Mouse (Mus musculus) adrenal gland, postnatal 4 days (tissue): ENCODE measurements around the gene Procr. TPM values are rescaled to one million over a fixed set of nuclear protein-coding genes. Genes with fewer than 3 reads are reported as not detected.
"Not testable (repeated sequence)": the region's sequence is repeated elsewhere in the genome, so short reads cannot be mapped to it uniquely, and the experiment has no call there.

Experiments
- DNase-seq, 2 experiments: peaks; one replicate each; pipeline ENCODE4 v3.0.0; 2021 to 2022; ENCODE audit warnings: low spot score in 2 of 2, mixed read lengths in 2 of 2
- long read RNA-seq, 2 experiments: library from polyadenylated mRNA; stranded (forward); transcript quantifications; one replicate each; pipeline ENCODE4 v2.0.0; 2021
- total RNA-seq, 2 experiments: library from RNA; stranded (reverse); gene quantifications; 2 replicates each; pipeline ENCODE4 v1.2.3; 2021

Procr gene
- 10 to 100 TPM; 30.2 to 32.7 TPM for total RNA-seq
- long read RNA-seq, experiment 1, transcript Procr-201 (4 exons, 1,597 nt): major isoform, 13 of 52 reads
- long read RNA-seq, experiment 1, partial matches to known transcripts: 3 of 52 reads
- long read RNA-seq, experiment 1, other reads (novel, unspliced or antisense): 34 of 52 reads
- long read RNA-seq, experiment 2, transcript Procr-201 (4 exons, 1,597 nt): major isoform, 33 of 59 reads
- long read RNA-seq, experiment 2, partial matches to known transcripts: 14 of 59 reads
- long read RNA-seq, experiment 2, other reads (novel, unspliced or antisense): 10 of 59 reads

DNA sequence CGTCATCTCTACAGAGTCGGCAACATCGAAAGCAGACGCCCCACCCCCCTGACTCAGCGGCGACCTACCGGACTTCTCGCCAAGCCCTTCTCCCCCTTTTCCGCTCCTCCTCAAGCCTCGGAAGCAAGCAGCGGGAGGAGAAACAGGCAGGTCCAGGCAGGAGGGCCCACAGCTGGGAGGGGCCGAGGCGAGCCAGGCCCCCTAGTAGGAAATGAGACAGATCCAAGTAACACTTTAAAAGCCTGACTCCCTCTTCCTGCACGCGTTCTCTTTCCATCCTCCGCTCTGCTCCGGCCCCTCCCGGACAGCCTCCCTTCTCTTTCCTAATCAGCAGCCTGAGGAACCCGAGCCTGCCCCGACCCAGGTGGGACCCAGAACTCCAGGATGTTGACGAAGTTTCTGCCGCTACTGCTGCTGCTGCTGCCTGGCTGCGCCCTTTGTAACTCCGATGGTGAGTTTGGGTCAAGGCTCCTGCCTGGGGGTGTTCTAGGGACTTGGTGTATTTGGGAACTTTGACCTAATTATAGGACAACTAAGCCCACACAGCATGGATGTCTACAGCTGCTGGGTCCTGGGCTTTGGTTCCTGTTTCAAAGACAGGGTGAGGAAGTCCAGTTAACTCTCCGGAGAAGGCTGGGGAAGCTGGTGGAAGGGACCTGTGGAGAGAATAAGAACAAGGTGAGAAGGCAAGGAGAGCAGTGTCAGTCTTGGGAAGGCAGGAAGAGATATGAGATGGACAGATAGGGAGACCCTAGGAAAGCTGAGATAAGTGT is at the start of gene Procr:
Gene Procr (plus strand): TSS at position 104 of the 773 bp plus-strand sequence.
- no peak for DNase-seq

DNA sequence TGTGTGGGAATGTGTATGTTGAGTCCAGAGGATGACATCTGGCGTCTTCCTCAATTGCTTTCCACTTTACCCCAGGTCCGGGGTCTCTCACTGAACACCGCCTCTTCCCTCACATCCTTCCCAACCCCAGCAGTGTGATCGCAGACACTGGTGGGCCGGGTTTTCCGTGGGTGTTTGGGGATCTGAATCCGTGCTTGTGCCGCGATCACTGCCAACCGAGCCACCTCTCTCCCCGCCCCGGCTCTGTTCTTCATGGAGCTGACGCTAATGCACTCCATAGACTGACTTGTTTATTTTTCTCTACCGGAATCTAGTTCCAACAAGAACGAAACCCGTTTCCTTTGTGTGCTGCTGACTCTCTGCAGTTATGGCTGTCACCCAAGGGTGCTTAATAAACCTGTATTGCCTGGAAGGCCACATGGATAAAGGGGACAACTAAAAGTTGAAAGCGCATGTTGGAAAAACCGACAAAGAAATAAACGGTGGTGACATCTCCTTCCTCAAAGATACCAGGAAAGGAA is 49.5 kb upstream of the Procr start:
- no peak for DNase-seq

DNA sequence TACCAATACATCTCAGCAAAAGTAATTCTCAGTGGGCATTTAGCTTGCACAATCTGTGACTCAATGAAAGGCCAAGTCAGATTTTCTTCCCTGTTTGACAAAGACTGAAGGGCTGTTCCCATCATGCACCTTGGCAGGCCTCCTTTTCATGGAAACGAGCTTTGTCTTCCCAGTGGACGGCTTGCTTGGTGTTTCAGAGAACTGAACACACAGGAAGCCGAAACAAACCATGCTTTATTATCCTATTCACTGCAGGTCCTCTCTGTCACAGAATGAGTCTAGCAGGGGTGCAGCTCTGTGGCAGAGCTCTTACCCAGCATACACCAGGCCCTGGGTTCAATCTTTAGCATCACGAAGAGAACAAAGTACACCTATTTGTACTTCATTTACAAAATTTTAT is 47.3 kb upstream of the Procr start:
- DNase-seq: no peak

DNA sequence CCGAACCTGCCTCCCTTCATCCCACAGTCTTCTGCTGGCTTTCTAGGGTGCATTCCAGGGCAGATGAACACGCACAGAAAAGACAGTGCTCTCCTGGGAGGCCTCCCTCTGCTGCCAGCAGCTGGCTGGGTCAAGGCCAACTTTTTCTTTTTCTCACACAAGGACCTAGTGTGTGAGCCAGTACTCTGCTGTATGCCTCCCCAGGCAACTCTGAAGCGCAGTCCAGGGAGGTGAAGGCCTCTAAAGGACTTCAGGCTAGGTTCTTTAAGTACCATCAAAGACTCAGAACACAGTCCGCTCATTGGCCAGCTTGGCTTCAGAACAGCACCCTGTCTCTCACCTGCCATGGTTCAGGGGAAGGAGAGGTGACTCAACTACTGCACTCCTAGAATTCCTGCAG is 43.7 kb upstream of the Procr start:
- DNase-seq: peak in 1 of 2 experiments; percentile 35

DNA sequence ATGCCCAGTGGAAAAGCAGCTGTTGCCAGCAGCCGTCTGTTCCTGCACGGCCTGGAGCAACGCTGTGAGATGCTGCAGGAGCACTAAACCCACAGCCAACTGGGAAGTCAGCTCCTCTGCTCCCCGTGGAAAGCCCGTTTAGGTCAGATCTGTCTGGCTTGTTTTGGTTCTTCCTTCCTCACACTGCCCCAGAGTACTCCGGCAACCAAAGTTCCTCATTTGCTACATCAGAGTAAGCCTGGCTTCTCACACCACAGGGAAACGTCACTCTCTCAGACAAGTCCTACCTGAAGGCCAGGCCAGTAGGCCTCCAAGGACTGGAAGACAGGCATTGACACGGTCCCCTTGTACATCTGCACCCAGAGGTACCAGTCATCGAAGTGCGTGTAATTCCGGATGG is 40.4 kb upstream of the Procr start:
- no peak for DNase-seq

DNA sequence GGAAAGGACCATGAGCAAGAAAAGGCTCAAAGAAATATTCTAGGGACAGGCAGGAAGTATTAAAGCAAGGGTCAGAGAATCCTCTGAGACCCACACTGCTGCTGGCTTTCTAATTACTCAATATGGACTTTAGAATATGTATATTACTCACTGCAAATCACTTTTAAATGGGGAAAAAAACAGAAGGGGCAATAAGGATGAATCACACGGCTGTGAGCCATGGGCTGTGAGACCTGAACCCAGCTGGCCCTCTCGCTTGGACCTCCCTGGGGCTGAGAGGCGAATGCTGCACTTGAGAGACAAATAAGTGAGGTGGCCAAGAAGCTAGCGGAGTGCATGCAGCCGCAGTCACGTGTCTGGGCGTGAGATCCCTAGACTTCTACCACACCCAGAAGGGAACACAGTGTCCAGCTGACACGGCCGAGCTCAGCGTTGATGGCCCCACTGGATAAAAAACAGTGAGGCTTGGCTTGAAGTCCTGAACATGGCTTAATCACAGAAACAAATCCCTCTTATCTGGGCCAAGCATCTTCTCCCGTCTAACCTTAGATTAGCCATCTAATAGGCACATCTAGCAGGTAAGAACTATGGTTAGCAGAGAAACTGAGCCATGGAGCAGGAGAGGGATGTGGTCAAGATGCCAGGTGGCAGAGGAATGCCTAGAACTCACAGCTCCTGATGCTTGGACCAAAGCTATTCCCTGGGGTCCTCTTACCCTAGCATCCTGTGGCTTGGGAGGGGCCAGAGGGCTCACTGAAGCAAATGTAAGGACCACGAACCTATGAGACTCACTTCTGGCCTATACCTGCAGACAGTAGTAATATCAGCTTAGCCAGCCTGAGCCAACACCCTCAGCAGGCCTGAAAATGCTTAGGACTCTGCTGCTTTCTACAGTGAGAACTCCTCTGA is 33.6 kb upstream of the Procr start:
- DNase-seq: no peak

DNA sequence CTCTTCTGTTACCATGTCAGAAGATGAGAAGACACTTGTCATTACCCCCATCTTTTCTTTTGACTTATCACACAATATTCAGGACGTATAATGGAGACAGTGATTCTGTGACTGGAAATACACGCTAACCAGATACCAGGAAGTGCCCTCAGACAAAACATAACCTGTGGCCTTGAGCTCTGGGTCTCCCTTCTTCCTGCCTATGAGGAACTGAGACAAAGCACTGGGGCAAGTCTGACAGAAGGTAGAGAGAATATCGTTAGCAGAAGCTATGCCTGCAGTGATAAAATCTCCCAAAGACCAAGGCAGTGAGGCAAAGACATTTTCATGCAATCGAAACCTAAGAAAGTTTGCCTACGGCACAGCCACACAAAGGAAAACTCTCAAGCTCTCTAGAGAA is 30.3 kb upstream of the Procr start:
- DNase-seq: no peak

DNA sequence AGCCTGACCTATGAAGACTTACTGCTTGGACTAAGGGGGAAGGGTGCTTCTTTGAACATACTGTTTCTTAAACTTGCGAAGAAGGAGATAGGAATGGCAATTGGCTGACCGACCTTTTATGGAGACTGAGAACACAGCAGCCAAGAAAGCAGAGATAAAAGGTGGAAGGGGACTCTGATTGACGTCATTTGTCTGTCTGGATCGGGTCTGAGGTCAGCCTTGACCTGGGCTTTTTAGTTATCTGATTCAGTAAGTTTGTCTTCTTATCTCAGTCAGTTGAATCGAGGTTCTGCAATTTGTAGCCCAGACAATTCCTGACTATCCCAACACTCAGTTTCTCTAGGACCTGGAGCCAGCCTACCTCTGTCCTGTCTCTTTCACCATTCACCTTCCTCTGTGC is 26.9 kb upstream of the Procr start:
- no peak for DNase-seq

DNA sequence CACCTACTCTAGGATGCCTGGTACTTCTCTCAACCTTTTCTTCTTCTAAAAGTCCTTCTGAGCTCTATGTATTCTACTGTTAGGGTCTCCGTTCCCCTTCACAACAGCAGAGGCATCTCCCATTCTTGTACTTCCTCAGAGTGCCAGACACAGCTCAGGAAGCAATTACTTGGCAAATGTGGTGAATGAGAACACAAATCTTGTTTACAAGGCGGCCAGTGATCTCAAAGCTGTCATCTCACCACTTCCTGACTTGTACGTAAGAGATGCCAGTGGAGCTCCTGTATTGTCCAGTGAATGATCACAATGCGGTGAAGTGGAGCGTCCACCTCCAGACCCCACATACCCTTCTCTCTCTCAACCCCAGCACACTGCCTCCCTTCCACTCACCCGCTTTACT is 26.4 kb upstream of the Procr start:
- DNase-seq: no peak

DNA sequence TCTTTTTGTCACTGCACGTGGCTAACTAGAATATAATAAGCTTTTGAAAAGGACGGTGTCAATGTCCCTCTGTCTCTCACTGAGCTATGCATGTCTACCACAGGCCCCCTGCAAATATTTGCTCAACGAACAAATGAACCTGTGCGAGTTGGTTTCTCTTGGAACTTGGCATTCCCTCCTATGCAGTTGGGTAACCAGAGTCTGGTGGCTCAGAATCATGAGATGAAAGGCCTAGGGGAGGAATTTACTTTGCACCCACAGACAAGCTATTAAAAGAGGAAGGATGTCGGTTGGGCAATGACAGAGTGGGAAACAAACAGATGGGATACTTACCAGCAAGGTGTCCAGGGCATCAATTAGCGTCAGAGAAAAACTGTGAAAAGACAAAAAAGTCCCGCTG is 24.6 kb upstream of the Procr start:
- no peak for DNase-seq

DNA sequence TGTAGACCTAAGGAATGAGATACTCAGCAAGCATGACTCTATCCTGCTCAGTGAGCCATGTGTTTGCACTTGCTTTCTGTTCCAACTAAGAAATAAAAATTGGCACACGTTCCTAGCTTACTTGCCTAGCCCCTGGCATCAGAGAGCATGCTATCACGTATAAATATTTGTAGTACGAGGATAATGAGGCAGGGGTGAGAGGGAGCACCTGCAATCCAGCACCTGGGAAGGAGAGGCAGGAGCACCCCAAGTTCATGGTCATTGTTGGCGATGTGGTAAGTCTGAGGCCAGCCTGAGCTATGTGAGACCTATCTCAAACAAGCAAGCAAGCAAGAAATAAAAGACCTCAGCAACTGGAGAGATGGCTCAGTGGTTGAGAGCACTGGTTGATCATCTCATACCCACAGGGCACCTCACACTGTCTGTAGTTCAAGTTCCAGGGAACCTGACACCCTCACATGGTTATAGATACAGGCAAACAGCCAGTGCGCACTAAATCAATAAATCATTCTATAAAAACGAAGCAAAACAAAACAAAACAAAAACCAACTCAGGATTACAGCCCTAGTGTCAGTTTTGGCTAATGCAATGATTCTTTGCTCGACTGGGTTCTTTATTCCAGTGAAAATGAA is 23.0 kb upstream of the Procr start:
- DNase-seq: no peak

DNA sequence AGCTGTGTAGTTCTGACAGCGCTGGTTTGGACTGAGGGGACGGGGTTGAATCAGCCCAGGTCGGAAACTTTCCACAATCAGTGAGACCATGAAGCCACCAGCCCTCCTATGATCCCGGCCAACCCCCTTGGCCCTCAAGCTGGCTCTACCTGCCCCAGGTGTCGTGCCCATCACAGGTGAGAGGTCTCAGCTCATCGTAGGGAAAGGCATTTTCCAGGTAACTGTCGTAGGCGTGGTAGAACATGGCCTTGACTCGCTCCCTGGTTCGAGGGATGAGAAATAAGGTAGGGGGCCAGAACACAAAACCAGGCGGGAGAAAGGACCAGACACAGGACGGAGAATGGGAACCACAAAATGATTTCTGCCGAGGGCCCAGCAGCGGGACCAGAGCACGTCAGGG is 22.2 kb upstream of the Procr start:
- DNase-seq: no peak

DNA sequence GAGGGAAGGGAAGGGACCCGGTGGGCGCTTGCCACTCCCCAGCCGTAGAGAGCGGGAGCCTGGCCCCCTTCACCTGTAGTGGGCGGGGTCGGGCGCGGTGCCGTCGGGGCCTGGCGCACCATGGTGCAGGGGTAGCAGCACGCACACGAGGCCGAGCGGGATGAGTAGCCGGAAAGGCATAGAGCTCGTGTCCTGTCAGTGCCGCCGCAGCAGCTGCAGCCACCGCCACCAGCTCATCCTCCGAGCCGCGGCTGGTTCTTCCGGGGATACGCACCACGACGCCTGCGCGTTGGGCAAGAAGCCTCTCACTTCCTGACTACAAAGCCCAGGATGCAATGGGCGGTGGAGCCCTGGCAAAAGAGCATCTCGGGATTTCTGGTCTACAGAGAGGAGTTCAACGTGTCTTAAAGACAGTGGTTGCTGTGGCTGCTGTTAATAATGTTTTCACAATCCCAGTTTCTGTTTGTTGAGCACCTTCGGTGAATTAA is 21.7 kb upstream of the Procr start, which contains the start of gene Edem2:
Gene Edem2 (minus strand): TSS at position 318 of the 488 bp plus-strand sequence.
- peak; percentile 68 to 80 for DNase-seq

DNA sequence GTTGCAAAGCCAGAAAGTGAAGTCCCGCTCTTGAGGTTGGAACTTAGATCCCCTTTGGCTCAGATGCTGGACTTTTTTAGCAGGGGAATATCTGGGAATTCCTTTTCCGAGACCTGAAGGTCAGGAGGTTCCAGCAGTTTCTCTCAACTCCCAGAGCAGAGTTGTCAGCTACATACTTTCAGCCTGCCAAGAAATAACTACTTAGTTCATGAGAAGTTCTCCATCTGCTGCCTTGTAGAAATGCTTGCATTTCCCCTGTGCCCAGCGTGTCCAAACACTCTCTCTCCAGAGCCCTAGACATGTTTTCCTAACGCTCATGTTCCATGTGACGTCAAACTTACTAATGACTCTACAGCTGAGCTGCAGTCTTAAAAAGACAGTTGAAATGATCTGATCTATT is 15.8 kb upstream of the Procr start:
- DNase-seq: no peak

DNA sequence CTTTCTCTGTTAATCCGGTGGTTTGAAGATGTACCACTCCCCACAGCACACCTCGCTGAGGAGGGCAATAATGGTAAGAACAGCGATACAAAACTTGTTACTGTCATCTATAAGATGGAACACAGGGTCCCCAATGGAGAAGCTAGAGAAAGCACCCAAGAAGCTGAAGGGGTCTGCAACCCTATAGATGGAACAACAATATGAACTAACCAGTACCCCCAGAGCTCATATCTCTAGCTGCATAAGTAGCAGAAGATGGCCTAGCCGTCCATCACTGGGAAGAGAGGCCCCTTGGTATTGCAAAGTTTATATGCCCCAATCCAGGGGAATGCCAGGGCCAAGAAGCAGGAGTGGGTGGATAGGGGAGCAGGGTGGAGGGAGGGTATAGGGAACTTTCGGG is 15.2 kb upstream of the Procr start, which contains the start of gene Gm17581:
Gene Gm17581 (minus strand): TSS at position 101 of the 400 bp plus-strand sequence.
- not testable (repeated sequence) for DNase-seq

DNA sequence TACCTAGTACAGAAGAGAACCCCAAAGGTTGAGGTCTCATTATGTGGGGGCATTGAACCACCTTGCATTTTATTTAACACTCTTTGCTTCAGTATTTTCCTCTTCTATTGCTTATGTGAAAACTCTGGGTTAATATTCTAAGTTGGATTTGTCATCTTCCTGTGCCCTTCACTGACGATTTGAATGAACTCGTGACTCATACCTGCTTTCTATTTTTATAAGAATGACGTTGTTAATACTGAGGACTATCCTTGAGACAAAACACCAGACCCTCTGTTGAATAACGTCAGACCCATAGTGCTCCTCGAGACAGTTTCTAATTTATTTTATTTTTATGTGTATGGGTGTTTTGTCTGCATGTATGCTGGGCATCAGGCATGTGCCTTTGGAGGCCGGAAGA is 14.0 kb upstream of the Procr start:
- DNase-seq: no peak

DNA sequence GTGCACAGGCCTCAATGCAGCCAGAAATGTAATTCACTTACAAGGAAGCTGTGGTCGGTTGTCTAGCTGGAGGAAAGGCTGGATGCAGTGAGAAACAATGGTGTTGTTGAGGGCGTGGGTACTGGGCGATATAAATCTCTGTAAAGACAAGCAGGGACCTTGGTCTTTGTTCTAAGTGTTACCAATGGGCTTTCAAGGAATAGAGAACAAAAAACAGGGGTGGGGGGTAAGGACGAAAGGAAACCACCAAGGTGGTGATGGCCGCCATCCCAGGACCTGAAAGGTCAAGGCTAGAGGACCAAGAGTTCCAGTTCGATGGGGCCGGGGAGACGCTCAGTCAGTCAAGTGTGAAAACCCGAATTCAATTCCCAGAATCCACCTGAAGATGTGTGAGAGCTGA is 13.1 kb upstream of the Procr start:
- no peak for DNase-seq

DNA sequence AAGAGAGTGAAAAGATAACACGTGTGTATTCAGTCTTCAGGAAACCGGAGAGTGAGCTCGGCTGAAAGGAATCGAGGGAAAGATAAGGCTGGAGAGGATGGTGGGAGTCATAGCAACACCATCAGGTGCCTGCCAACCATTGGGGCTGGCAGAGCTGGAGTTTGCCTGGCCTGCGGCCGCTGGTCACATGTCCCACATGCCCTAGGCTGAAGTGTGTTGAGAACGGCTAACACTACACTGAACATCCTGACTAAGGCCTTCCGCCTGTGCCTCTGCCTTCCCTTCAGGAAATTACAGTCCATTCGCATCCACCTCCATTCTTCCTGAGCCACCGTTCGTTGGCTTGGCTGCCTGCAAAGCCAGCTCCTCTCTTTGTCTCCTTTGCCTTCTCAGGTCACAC is 8.7 kb upstream of the Procr start:
- no peak for DNase-seq

DNA sequence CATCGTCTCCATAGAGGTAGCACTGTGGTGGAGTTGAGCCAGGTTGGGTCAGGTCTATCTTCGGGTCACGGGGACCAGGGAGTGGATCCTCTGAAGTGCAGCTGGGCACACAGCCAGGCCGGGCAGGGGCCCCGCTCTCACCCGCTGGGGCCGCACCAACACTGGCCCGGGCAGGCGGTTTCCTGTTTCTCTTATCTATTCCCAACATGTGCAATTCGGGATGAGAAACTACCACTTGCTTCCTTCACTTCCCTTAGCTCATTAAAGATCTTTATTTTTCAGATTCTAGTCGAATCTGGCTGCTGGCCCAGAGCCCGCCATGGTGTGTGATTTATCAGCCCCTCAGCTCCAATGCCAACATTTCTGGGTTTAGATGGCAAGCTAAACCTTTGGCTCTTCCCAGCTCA is 8.0 kb upstream of the Procr start:
- DNase-seq: peak in 1 of 2 experiments; percentile 27

DNA sequence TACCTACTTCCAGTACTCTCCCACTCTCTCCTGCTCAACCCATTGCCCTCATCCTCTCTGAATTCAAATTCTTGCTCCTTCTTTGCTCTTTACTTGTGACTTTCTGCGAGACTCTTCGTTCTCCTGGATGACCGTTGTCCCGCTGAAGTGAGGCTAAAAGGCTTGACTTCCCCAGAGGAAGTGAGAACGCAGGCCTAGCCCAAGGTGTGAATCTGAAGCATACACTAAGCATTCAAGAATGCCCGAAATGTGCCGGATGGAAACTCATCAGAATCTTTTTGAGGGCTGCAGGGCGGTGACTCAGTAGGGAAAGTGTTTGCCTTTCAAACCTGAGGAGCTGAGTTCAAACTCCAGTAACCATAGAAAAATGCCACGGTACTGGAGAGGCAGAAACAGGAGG is 7.6 kb upstream of the Procr start:
- DNase-seq: no peak

DNA sequence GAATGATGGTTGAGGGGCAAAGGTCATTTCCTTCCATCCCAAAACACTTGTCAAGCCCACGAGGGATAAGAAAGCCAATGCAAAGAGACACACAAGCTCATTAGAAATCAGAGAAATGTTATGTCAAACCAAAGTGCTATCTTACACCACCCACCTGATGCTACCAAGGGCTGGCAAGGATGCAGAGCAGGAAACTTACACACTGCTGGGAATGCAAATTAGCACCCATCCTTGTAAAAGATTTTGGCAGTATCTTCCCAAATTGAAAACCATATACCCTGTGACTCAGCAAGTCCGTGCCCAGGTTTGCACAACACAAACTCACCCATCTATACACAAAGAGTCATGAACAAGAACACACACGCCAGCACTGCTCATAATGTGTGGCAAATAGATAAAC is 5.4 kb upstream of the Procr start:
- no peak for DNase-seq
